26 mouse cellular contexts compared by ENCODE assay signal in genomic region chr15:82196300-82196699, GRCm38 (mm10). TPM values are rescaled to one million over a fixed set of nuclear protein-coding genes. Genes with fewer than 3 reads are reported as not detected.
A peak's percentile ranks its signal among the peaks of the same experiment; 100 is the strongest.
DNase-seq lines count a peak whose midpoint lies in the region; ATAC-seq and TF ChIP-seq lines count a peak whose summit lies in the region.
"Had no signal": no experiment of that assay in that cellular context is flagged by ENCODE, and none has a peak within 500 bp of the region (broad histone marks: within the 10 kb centered on the region; RNA-seq: fewer than 3 reads in every experiment).

No protein-coding gene starts in this region.

- peak; percentile 62 to 63 for DNase-seq in cerebellum, adult 2 months
- no peak for DNase-seq in cerebellum, adult 8-10 months
- peak; percentile 62 for DNase-seq in brain, adult 2 months (ENCODE audit: low read depth, low spot score)
- peak; percentile 57 to 70 for DNase-seq in cerebellum, postnatal 14 days
- no peak for DNase-seq in lung, postnatal 0 days (ENCODE audit: low spot score)
- no peak for DNase-seq in testis, postnatal 10 days (ENCODE audit: low spot score)
- DNase-seq: adrenal gland, postnatal 25 days; gastrocnemius, postnatal 14 days; heart, adult 11 months; kidney, adult 11 months; kidney, postnatal 25 days; lung, adult 18-20 months; lung, postnatal 10 days had no signal

- no peaks in the 10 kb centered on the region for H3K27me3 ChIP-seq in cerebellum, adult 2 months (ENCODE audit: control insufficient read depth, insufficient read depth, low read length)
- no peaks in the 10 kb centered on the region for H3K27me3 ChIP-seq in lung, postnatal 0 days (replicated peaks; ENCODE audit: insufficient read depth, low read length)
- H3K27me3 ChIP-seq: limb, embryonic 13.5 days; liver, embryonic 12.5 days; neural tube, embryonic 13.5 days had no signal

- no peak for TF ChIP-seq CTCF in cerebellum, adult 2 months (IDR thresholded peaks at IDR 0.05; ENCODE audit: borderline replicate concordance, insufficient read depth, low read depth, low read length)
- TF ChIP-seq CTCF in lung, postnatal 0 days (IDR thresholded peaks at IDR 0.05) = no peak

- no peak overlapping the region for H3K4me3 ChIP-seq in cerebellum, adult 2 months (replicated peaks; ENCODE audit: insufficient read depth, low read depth, low read length)
- H3K4me3 ChIP-seq in lung, postnatal 0 days (ENCODE audit: low read depth, low read length) = no peak overlapping the region
- H3K4me3 ChIP-seq: heart, embryonic 10.5 days; heart, embryonic 15.5 days; limb, embryonic 13.5 days; liver, embryonic 12.5 days; neural tube, embryonic 13.5 days had no signal

- H3K4me1 ChIP-seq in cerebellum, adult 2 months (ENCODE audit: control insufficient read depth, insufficient read depth, low read length) = peaks cover 32% of the 10 kb centered on the region
- no peaks in the 10 kb centered on the region for H3K4me1 ChIP-seq in lung, postnatal 0 days (ENCODE audit: insufficient read depth, low read depth, low read length)
- H3K4me1 ChIP-seq: heart, embryonic 15.5 days; limb, embryonic 13.5 days; neural tube, embryonic 13.5 days had no signal

- H3K9me3 ChIP-seq in lung, postnatal 0 days (ENCODE audit: low read length) = no peaks in the 10 kb centered on the region
- H3K9me3 ChIP-seq: heart, embryonic 10.5 days; heart, embryonic 15.5 days; limb, embryonic 13.5 days; liver, embryonic 12.5 days; neural tube, embryonic 13.5 days had no signal

- no peak overlapping the region for H3K4me2 ChIP-seq in lung, postnatal 0 days (replicated peaks; ENCODE audit: low read depth, low read length)
- H3K4me2 ChIP-seq: heart, embryonic 15.5 days; limb, embryonic 13.5 days; liver, embryonic 12.5 days; midbrain, embryonic 11.5 days; neural tube, embryonic 13.5 days had no signal

- H3K9ac ChIP-seq in lung, postnatal 0 days (replicated peaks; ENCODE audit: low read depth) = no peak overlapping the region
- H3K9ac ChIP-seq: heart, embryonic 15.5 days; limb, embryonic 13.5 days; liver, embryonic 12.5 days; neural tube, embryonic 13.5 days had no signal

- 20% methylated on average over 12 of the region's 12 CpGs for WGBS in cerebellum, adult 2 months
- 76% methylated on average over 12 of the region's 12 CpGs for WGBS in lung, postnatal 0 days

- H3K36me3 ChIP-seq in lung, postnatal 0 days (ENCODE audit: insufficient read depth, low read length) = peaks cover 77% of the 10 kb centered on the region

- no peak overlapping the region for H3K27ac ChIP-seq in cerebellum, adult 2 months (ENCODE audit: insufficient read depth, low read length)
- H3K27ac ChIP-seq in lung, postnatal 0 days (ENCODE audit: low read length) = no peak overlapping the region
- H3K27ac ChIP-seq: heart, embryonic 10.5 days; heart, embryonic 15.5 days; limb, embryonic 13.5 days; liver, embryonic 12.5 days; macrophage; neural tube, embryonic 13.5 days had no signal

- ATAC-seq in megakaryocyte, adult 5-6 weeks (ENCODE audit: poor library complexity, severe bottlenecking) = peak; percentile 53
- ATAC-seq in erythroid progenitor cell, adult 5-6 weeks (replicated peaks; ENCODE audit: low FRiP score, poor library complexity, severe bottlenecking) = no peak
- ATAC-seq in lung, postnatal 0 days = no peak
- ATAC-seq: forebrain, embryonic 14.5 days; liver, embryonic 12.5 days had no signal

- TF ChIP-seq EP300 in lung, postnatal 0 days (IDR thresholded peaks at IDR 0.05) = no peak

- TF ChIP-seq POLR2A in cerebellum, adult 2 months (IDR thresholded peaks at IDR 0.05; ENCODE audit: borderline replicate concordance, insufficient read depth, low read length) = no peak

RNA-seq across cellular contexts. Expression of gene Shisa8, which starts 16.3 kb away (rescaled TPM):
- polyA plus RNA-seq in cerebellum, adult 2 months (2012; rRNA removed) = 65.4 and 69.9 TPM in 2 replicates
- total RNA-seq in megakaryocyte, adult 5-6 weeks (2015) = 0.14 TPM in 1 of 2 replicates, not detected in the other
- not detected in 2 replicates for total RNA-seq in megakaryocyte, adult 5-6 weeks (2017)
- not detected in 2 replicates for total RNA-seq in erythroid progenitor cell, adult 5-6 weeks (2015; ENCODE audit: low replicate concordance)
- total RNA-seq in erythroid progenitor cell, adult 5-6 weeks (2017; ENCODE audit: low replicate concordance) = not detected in 2 replicates
- 0.29 and 0.55 TPM in 2 replicates for polyA plus RNA-seq in lung, postnatal 0 days (2015; fragmentation: Nextera tagmentation; extraction: Ambion mirVana)
- polyA plus RNA-seq: macrophage had no signal

RNA-seq across cellular contexts. Expression of gene Tnfrsf13c, which starts 27.9 kb away (rescaled TPM):
- 0.89 and 0.93 TPM in 2 replicates for polyA plus RNA-seq in cerebellum, adult 2 months (2012; rRNA removed)
- 1.8 and 2.7 TPM in 2 replicates for total RNA-seq in megakaryocyte, adult 5-6 weeks (2015)
- 1.0 and 1.5 TPM in 2 replicates for total RNA-seq in megakaryocyte, adult 5-6 weeks (2017)
- 13.4 and 15.5 TPM in 2 replicates for total RNA-seq in erythroid progenitor cell, adult 5-6 weeks (2015; ENCODE audit: low replicate concordance)
- total RNA-seq in erythroid progenitor cell, adult 5-6 weeks (2017; ENCODE audit: low replicate concordance) = 6.7 and 11.9 TPM in 2 replicates
- polyA plus RNA-seq in lung, postnatal 0 days (2015; fragmentation: Nextera tagmentation; extraction: Ambion mirVana) = 0.07 and 0.49 TPM in 2 replicates
- total RNA-seq: gastrocnemius, postnatal 14 days had no signal
- polyA plus RNA-seq: heart, embryonic 15.5 days; stomach, embryonic 14.5 days had no signal

RNA-seq across cellular contexts. Expression of gene Cenpm, which starts 48.2 kb away (rescaled TPM):
- polyA plus RNA-seq in cerebellum, adult 2 months (2012; rRNA removed) = 3.2 and 3.6 TPM in 2 replicates
- total RNA-seq in megakaryocyte, adult 5-6 weeks (2015) = 20.3 and 32.9 TPM in 2 replicates
- total RNA-seq in megakaryocyte, adult 5-6 weeks (2017) = 10.0 and 19.5 TPM in 2 replicates
- total RNA-seq in erythroid progenitor cell, adult 5-6 weeks (2015; ENCODE audit: low replicate concordance) = 50.7 and 56.2 TPM in 2 replicates
- 11.6 and 36.7 TPM in 2 replicates for total RNA-seq in erythroid progenitor cell, adult 5-6 weeks (2017; ENCODE audit: low replicate concordance)
- 3.9 and 4.3 TPM in 2 replicates for polyA plus RNA-seq in lung, postnatal 0 days (2015; fragmentation: Nextera tagmentation; extraction: Ambion mirVana)

RNA-seq across cellular contexts. Expression of gene Srebf2, which starts 49.3 kb away (rescaled TPM):
- polyA plus RNA-seq in cerebellum, adult 2 months (2012; rRNA removed) = 104 and 105 TPM in 2 replicates
- total RNA-seq in megakaryocyte, adult 5-6 weeks (2015) = 39.0 and 40.7 TPM in 2 replicates
- total RNA-seq in megakaryocyte, adult 5-6 weeks (2017) = 39.8 and 40.7 TPM in 2 replicates
- 40.7 and 42.9 TPM in 2 replicates for total RNA-seq in erythroid progenitor cell, adult 5-6 weeks (2015; ENCODE audit: low replicate concordance)
- 36.2 and 43.0 TPM in 2 replicates for total RNA-seq in erythroid progenitor cell, adult 5-6 weeks (2017; ENCODE audit: low replicate concordance)
- polyA plus RNA-seq in lung, postnatal 0 days (2015; fragmentation: Nextera tagmentation; extraction: Ambion mirVana) = 113 and 115 TPM in 2 replicates

RNA-seq across cellular contexts. Expression of gene 1500009C09Rik, which starts 55.9 kb away (rescaled TPM):
- polyA plus RNA-seq in cerebellum, adult 2 months (2012; rRNA removed) = 195 and 218 TPM in 2 replicates
- total RNA-seq in megakaryocyte, adult 5-6 weeks (2015) = not detected in 2 replicates
- not detected in 2 replicates for total RNA-seq in megakaryocyte, adult 5-6 weeks (2017)
- not detected in 2 replicates for total RNA-seq in erythroid progenitor cell, adult 5-6 weeks (2015; ENCODE audit: low replicate concordance)
- not detected in 2 replicates for total RNA-seq in erythroid progenitor cell, adult 5-6 weeks (2017; ENCODE audit: low replicate concordance)
- not detected in 2 replicates for polyA plus RNA-seq in lung, postnatal 0 days (2015; fragmentation: Nextera tagmentation; extraction: Ambion mirVana)
- total RNA-seq: adrenal gland, postnatal 25 days; gastrocnemius, postnatal 14 days; heart, postnatal 25 days had no signal
- polyA plus RNA-seq: heart, embryonic 10.5 days; heart, embryonic 15.5 days; kidney, embryonic 14.5 days; limb, embryonic 13.5 days; liver, embryonic 12.5 days; macrophage; stomach, embryonic 14.5 days had no signal

Comparison
In these comparisons a context has a peak if more than half of its experiments do, and no peak if none do; other contexts are left out.
1. DNase-seq: peak in cerebellum, adult 2 months (2 of 2), brain, adult 2 months (single experiment) and cerebellum, postnatal 14 days (2 of 2); none in cerebellum, adult 8-10 months (single experiment), lung, postnatal 0 days (single experiment) and testis, postnatal 10 days (single experiment).